Mouse (Mus musculus): ENCODE data around the gene Zbtb5. TPM values are rescaled to one million over a fixed set of nuclear protein-coding genes. Genes with fewer than 3 reads are reported as not detected.
A peak's percentile ranks its signal among the peaks of the same experiment; 100 is the strongest.
"Not testable (repeated sequence)": the region's sequence is repeated elsewhere in the genome, so short reads cannot be mapped to it uniquely, and the experiment has no call there.

Zbtb5 gene
- total and polyA plus RNA-seq, 3 experiments = 2.6 to 9.8 (median 9.7) TPM

GRCm38 (mm10) chr4:44958776-44959175 lies 53.4 kb downstream of the Zbtb5 start:
- Histone ChIP-seq H3K4me3 (ENCODE audit: low read depth, low read length) (no peak overlapping the region), H3K9me3 (replicated peaks) (peaks cover 2% of the 10 kb centered on the region), H3K4me1 (ENCODE audit: insufficient read depth, low read depth, low read length) (peaks cover 48% of the 10 kb centered on the region), H3K36me3 (replicated peaks) (no peaks in the 10 kb centered on the region), H3K27me3 (ENCODE audit: insufficient read depth, low read length) (no peaks in the 10 kb centered on the region)
- TF ChIP-seq GATA1 (IDR thresholded peaks at IDR 0.05; ENCODE audit: borderline replicate concordance, low read length) (no peak), POLR2AphosphoS5 (IDR thresholded peaks at IDR 0.05; ENCODE audit: insufficient replicate concordance, low read depth, low read length) (no peak), TAL1 (conservative IDR thresholded peaks at IDR 0.05; ENCODE audit: low read depth, low read length) (no peak)
- DNase-seq (ENCODE audit: low spot score) (no peak), ATAC-seq (ENCODE audit: extremely low read depth, insufficient number of reproducible peaks, low FRiP score, poor library complexity, severe bottlenecking) (no peak)

- TF ChIP-seq CTCF (IDR thresholded peaks at IDR 0.05; ENCODE audit: low read depth, low read length) (no peak), POLR2AphosphoS5 (IDR thresholded peaks at IDR 0.05; ENCODE audit: insufficient replicate concordance, low read depth, low read length) (no peak), GATA2 (IDR thresholded peaks at IDR 0.05; ENCODE audit: borderline replicate concordance, low read depth, low read length) (no peak), TAL1 (conservative IDR thresholded peaks at IDR 0.05; ENCODE audit: low read depth, low read length) (no peak), GATA1 (IDR thresholded peaks at IDR 0.05; ENCODE audit: borderline replicate concordance, low read length) (no peak)
- Histone ChIP-seq H3K9me3 (replicated peaks) (peaks cover 4% of the 10 kb centered on the region), H3K27me3 (ENCODE audit: insufficient read depth, low read length) (peaks cover 40% of the 10 kb centered on the region), H3K36me3 (replicated peaks) (no peaks in the 10 kb centered on the region), H3K4me3 (ENCODE audit: low read depth, low read length) (peak overlapping the region; percentile 33), H3K4me1 (ENCODE audit: insufficient read depth, low read depth, low read length) (peaks cover 39% of the 10 kb centered on the region)
- peak; percentile 45; the same call in 1 of the 2 replicates for ATAC-seq (ENCODE audit: extremely low read depth, insufficient number of reproducible peaks, low FRiP score, poor library complexity, severe bottlenecking)
- DNase-seq (ENCODE audit: low spot score) = no peak
Measured at GRCm38 (mm10) chr4:44953041-44953440, 59.2 kb downstream of the Zbtb5 start.

- no peak for DNase-seq (ENCODE audit: low spot score)
Measured at GRCm38 (mm10) chr4:44948314-44948713, 63.9 kb downstream of the Zbtb5 start.

GRCm38 (mm10) chr4:44947464-44947863 lies 64.7 kb downstream of the Zbtb5 start:
- Histone ChIP-seq H3K36me3 (replicated peaks) (no peaks in the 10 kb centered on the region), H3K27me3 (ENCODE audit: insufficient read depth, low read length) (peaks cover 34% of the 10 kb centered on the region), H3K4me3 (ENCODE audit: low read depth, low read length) (no peak overlapping the region), H3K9me3 (replicated peaks) (peaks cover 4% of the 10 kb centered on the region), H3K4me1 (ENCODE audit: insufficient read depth, low read depth, low read length) (peaks cover 60% of the 10 kb centered on the region)
- DNase-seq (ENCODE audit: low spot score) (no peak), ATAC-seq (ENCODE audit: extremely low read depth, insufficient number of reproducible peaks, low FRiP score, poor library complexity, severe bottlenecking) (no peak)
- TF ChIP-seq GATA1 (IDR thresholded peaks at IDR 0.05; ENCODE audit: borderline replicate concordance, low read length) = no peak
- no peak for TF ChIP-seq POLR2AphosphoS5 (IDR thresholded peaks at IDR 0.05; ENCODE audit: insufficient replicate concordance, low read depth, low read length)
- no peak for TF ChIP-seq CTCF (IDR thresholded peaks at IDR 0.05; ENCODE audit: low read depth, low read length)
- no peak for TF ChIP-seq GATA2 (IDR thresholded peaks at IDR 0.05; ENCODE audit: borderline replicate concordance, low read depth, low read length)
- TF ChIP-seq TAL1 (conservative IDR thresholded peaks at IDR 0.05; ENCODE audit: low read depth, low read length) = no peak

More at GRCm38 (mm10) chr4:44948314-44948713, 63.9 kb downstream of the Zbtb5 start:
- Histone ChIP-seq H3K27me3 (ENCODE audit: insufficient read depth, low read length) (peaks cover 40% of the 10 kb centered on the region), H3K9me3 (replicated peaks) (peaks cover 4% of the 10 kb centered on the region), H3K4me1 (ENCODE audit: insufficient read depth, low read depth, low read length) (peaks cover 57% of the 10 kb centered on the region), H3K36me3 (replicated peaks) (no peaks in the 10 kb centered on the region), H3K4me3 (ENCODE audit: low read depth, low read length) (no peak overlapping the region)
- TF ChIP-seq GATA2 (IDR thresholded peaks at IDR 0.05; ENCODE audit: borderline replicate concordance, low read depth, low read length) = no peak
- no peak for ATAC-seq (ENCODE audit: extremely low read depth, insufficient number of reproducible peaks, low FRiP score, poor library complexity, severe bottlenecking)

- not testable (repeated sequence) for H3K36me3 ChIP-seq (replicated peaks); H3K4me3 ChIP-seq (ENCODE audit: low read depth, low read length); ATAC-seq (ENCODE audit: extremely low read depth, insufficient number of reproducible peaks, low FRiP score, poor library complexity, severe bottlenecking); DNase-seq (ENCODE audit: low spot score); H3K9me3 ChIP-seq (replicated peaks)
- Histone ChIP-seq H3K27me3 (ENCODE audit: insufficient read depth, low read length) (peaks cover 24% of the 10 kb centered on the region), H3K4me1 (ENCODE audit: insufficient read depth, low read depth, low read length) (peaks cover 65% of the 10 kb centered on the region)
Measured at GRCm38 (mm10) chr4:44946126-44946525, 66.1 kb downstream of the Zbtb5 start.

GRCm38 (mm10) chr4:44944426-44945075 lies 67.7 kb downstream of the Zbtb5 start:
- no peaks in the 10 kb centered on the region for H3K36me3 ChIP-seq (replicated peaks)
- ATAC-seq (ENCODE audit: extremely low read depth, insufficient number of reproducible peaks, low FRiP score, poor library complexity, severe bottlenecking) (no peak), DNase-seq (ENCODE audit: low spot score) (no peak)
- H3K27me3 ChIP-seq (ENCODE audit: insufficient read depth, low read length) = peaks cover 28% of the 10 kb centered on the region
- TF ChIP-seq TAL1 (conservative IDR thresholded peaks at IDR 0.05; ENCODE audit: low read depth, low read length) = no peak
- TF ChIP-seq GATA2 (IDR thresholded peaks at IDR 0.05; ENCODE audit: borderline replicate concordance, low read depth, low read length) = no peak
- TF ChIP-seq GATA1 (IDR thresholded peaks at IDR 0.05; ENCODE audit: borderline replicate concordance, low read length) = no peak
- no peak for TF ChIP-seq POLR2AphosphoS5 (IDR thresholded peaks at IDR 0.05; ENCODE audit: insufficient replicate concordance, low read depth, low read length)
- TF ChIP-seq CTCF (IDR thresholded peaks at IDR 0.05; ENCODE audit: low read depth, low read length) = no peak
- no peaks in the 10 kb centered on the region for H3K9me3 ChIP-seq (replicated peaks)
- H3K4me1 ChIP-seq (ENCODE audit: insufficient read depth, low read depth, low read length) = peaks cover 73% of the 10 kb centered on the region
- H3K4me3 ChIP-seq (ENCODE audit: low read depth, low read length) = no peak overlapping the region; the same call in 1 of the 2 replicates

- ATAC-seq (ENCODE audit: extremely low read depth, insufficient number of reproducible peaks, low FRiP score, poor library complexity, severe bottlenecking) (no peak), DNase-seq (ENCODE audit: low spot score) (no peak)
- Histone ChIP-seq H3K27me3 (ENCODE audit: insufficient read depth, low read length) (peaks cover 28% of the 10 kb centered on the region), H3K4me3 (ENCODE audit: low read depth, low read length) (no peak overlapping the region), H3K4me1 (ENCODE audit: insufficient read depth, low read depth, low read length) (peaks cover 72% of the 10 kb centered on the region), H3K36me3 (replicated peaks) (no peaks in the 10 kb centered on the region), H3K9me3 (replicated peaks) (no peaks in the 10 kb centered on the region)
- no peak for TF ChIP-seq GATA1 (IDR thresholded peaks at IDR 0.05; ENCODE audit: borderline replicate concordance, low read length)
- TF ChIP-seq POLR2AphosphoS5 (IDR thresholded peaks at IDR 0.05; ENCODE audit: insufficient replicate concordance, low read depth, low read length) = no peak
- no peak for TF ChIP-seq GATA2 (IDR thresholded peaks at IDR 0.05; ENCODE audit: borderline replicate concordance, low read depth, low read length)
- no peak for TF ChIP-seq TAL1 (conservative IDR thresholded peaks at IDR 0.05; ENCODE audit: low read depth, low read length)
- no peak for TF ChIP-seq CTCF (IDR thresholded peaks at IDR 0.05; ENCODE audit: low read depth, low read length)
Measured at GRCm38 (mm10) chr4:44943480-44943879, 68.7 kb downstream of the Zbtb5 start.
